Mouse (Mus musculus) left cerebral cortex, postnatal 14 days (tissue): ENCODE measurements around the gene Ptpre. TPM values are rescaled to one million over a fixed set of nuclear protein-coding genes. Genes with fewer than 3 reads are reported as not detected.
"Not testable (repeated sequence)": the region's sequence is repeated elsewhere in the genome, so short reads cannot be mapped to it uniquely, and the experiment has no call there.

Experiments
- DNase-seq, 2 experiments: peaks; one replicate each; pipeline ENCODE4 v3.0.0; 2021 to 2022; ENCODE audit warnings: low spot score in 2 of 2, mixed read lengths in 1 of 2
- intact Hi-C: fragments of 180-260 bp; cut with DNase I; formaldehyde crosslinking; loops from one replicate; pipeline ENCODE4 v1.15.1; 2025
- long read RNA-seq, 2 experiments: library from polyadenylated mRNA; stranded (forward); transcript quantifications; one replicate each; pipeline ENCODE4 v2.0.0; 2021
- total RNA-seq, 2 experiments: library from RNA; stranded (reverse); gene quantifications; 2 replicates each; pipeline ENCODE4 v1.2.3; 2021

The Ptpre gene
- total RNA-seq: 10 to 100 TPM; 23.7 to 31.2 TPM
- long read RNA-seq, experiment 1, full-length matches to known transcripts: 11 of 25 reads
- long read RNA-seq, experiment 1, partial matches to known transcripts: 7 of 25 reads
- long read RNA-seq, experiment 1, other reads (novel, unspliced or antisense): 7 of 25 reads
- long read RNA-seq, experiment 2, full-length matches to known transcripts: 10 of 16 reads
- long read RNA-seq, experiment 2, partial matches to known transcripts: 2 of 16 reads
- long read RNA-seq, experiment 2, other reads (novel, unspliced or antisense): 4 of 16 reads

GRCm38 (mm10) chr7:135537341-135537901 lies at the start of gene Ptpre:
Gene Ptpre, plus strand, starts transcription at chr7:135537481.
- peak; percentile 85 to 88 for DNase-seq
- intact Hi-C loops: loop anchor here (2.0 to 5.0 kb wide), 2 partner anchors 95 to 131 kb away; no protein-coding TSS in a partner anchor

- no peak for DNase-seq
- intact Hi-C loops: loop anchor here (10.0 kb wide), 1 partner anchor 1814 kb away; no protein-coding TSS in a partner anchor
Measured at GRCm38 (mm10) chr7:135488214-135488810, 49.0 kb upstream of the Ptpre start.

GRCm38 (mm10) chr7:135489724-135490499 lies 47.4 kb upstream of the Ptpre start:
- DNase-seq: no peak

GRCm38 (mm10) chr7:135490500-135490886 lies 46.8 kb upstream of the Ptpre start:
- DNase-seq: no peak
- intact Hi-C loops: loop anchor here (5.0 kb wide), 1 partner anchor 142 kb away; no protein-coding TSS in a partner anchor

More at GRCm38 (mm10) chr7:135489724-135490499, 47.4 kb upstream of the Ptpre start:
- intact Hi-C loops: loop anchor here (5.0 to 10.0 kb wide), 2 partner anchors 142 to 1815 kb away; no protein-coding TSS in a partner anchor

- DNase-seq: peak in 1 of 2 experiments; percentile 23
- intact Hi-C loops: loop anchor here (2.0 to 5.0 kb wide), 2 partner anchors 173 to 242 kb away; no protein-coding TSS in a partner anchor
Measured at GRCm38 (mm10) chr7:135495303-135495702, 42.0 kb upstream of the Ptpre start.

- no peak for DNase-seq
- intact Hi-C loops: loop anchor here (5.0 kb wide), 1 partner anchor 239 kb away; no protein-coding TSS in a partner anchor
Measured at GRCm38 (mm10) chr7:135498565-135499186, 38.6 kb upstream of the Ptpre start.

- intact Hi-C loops: loop anchor here (5.0 kb wide), 1 partner anchor 238 kb away; no protein-coding TSS in a partner anchor
- no peak for DNase-seq
Measured at GRCm38 (mm10) chr7:135499403-135499802, 37.9 kb upstream of the Ptpre start.

- DNase-seq, intact Hi-C loops: not testable (repeated sequence)
Measured at GRCm38 (mm10) chr7:135506506-135506905, 30.8 kb upstream of the Ptpre start.

- intact Hi-C loops: no loop called here
- DNase-seq: no peak
Measured at GRCm38 (mm10) chr7:135508602-135509001, 28.7 kb upstream of the Ptpre start.

GRCm38 (mm10) chr7:135509272-135509671 lies 28.0 kb upstream of the Ptpre start:
- intact Hi-C loops: no loop called here
- DNase-seq: no peak

- DNase-seq: no peak
- intact Hi-C loops: no loop called here
Measured at GRCm38 (mm10) chr7:135510431-135510830, 26.9 kb upstream of the Ptpre start.

- intact Hi-C loops: no loop called here
- no peak for DNase-seq
Measured at GRCm38 (mm10) chr7:135511723-135512122, 25.6 kb upstream of the Ptpre start.

GRCm38 (mm10) chr7:135517191-135517590 lies 20.1 kb upstream of the Ptpre start:
- DNase-seq: no peak
- intact Hi-C loops: no loop called here

GRCm38 (mm10) chr7:135520241-135520640 lies 17.0 kb upstream of the Ptpre start:
- no peak for DNase-seq
- intact Hi-C loops: no loop called here

GRCm38 (mm10) chr7:135521755-135522512 lies 15.3 kb upstream of the Ptpre start:
- DNase-seq: no peak
- intact Hi-C loops: no loop called here

- intact Hi-C loops: no loop called here
Measured at GRCm38 (mm10) chr7:135523981-135524380, 13.3 kb upstream of the Ptpre start.

GRCm38 (mm10) chr7:135524424-135524967 lies 12.8 kb upstream of the Ptpre start:
- intact Hi-C loops: no loop called here
- DNase-seq: no peak

More at GRCm38 (mm10) chr7:135523981-135524380, 13.3 kb upstream of the Ptpre start:
- DNase-seq: no peak

GRCm38 (mm10) chr7:135526574-135527152 lies 10.6 kb upstream of the Ptpre start:
- no peak for DNase-seq
- intact Hi-C loops: no loop called here
